Mouse (Mus musculus) megakaryocyte, embryonic 14.5 days (primary cell): ENCODE results near the gene Gucy1a1.

Experiments
- FLI1 ChIP-seq: IDR thresholded peaks from 2 replicates; pipeline ENCODE4 v1.6.1; 2012; ENCODE audit warnings: low read length, inconsistent platforms, mixed read lengths
- GATA1 ChIP-seq: IDR thresholded peaks from 3 replicates; pipeline ENCODE4 v1.6.1; 2012; ENCODE audit warnings: mixed read lengths, low read length, inconsistent platforms, borderline replicate concordance

DNA sequence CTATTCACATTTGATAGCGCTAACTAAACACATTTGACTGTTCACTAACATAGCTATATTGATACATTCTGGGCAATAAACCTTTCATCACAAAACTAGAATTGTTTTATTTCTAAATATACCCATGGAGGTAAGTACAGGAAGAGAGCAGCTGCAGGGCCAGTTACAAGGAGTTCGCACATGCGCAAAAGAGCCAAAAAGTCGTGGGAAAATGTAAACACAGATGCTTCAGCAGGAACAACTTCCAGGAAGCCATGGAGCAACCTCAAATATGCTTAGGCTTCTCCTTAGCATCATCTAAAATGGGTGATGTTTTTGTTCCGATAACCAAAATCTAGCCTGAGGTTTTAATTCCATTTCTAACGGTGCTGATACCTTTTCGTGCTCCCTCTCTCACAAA is 96.9 kb downstream of the Gucy1a1 start:
- TF ChIP-seq GATA1 (no peak), FLI1 (no peak)
